18 mouse cellular contexts compared by ENCODE assay signal in the genomic region with DNA sequence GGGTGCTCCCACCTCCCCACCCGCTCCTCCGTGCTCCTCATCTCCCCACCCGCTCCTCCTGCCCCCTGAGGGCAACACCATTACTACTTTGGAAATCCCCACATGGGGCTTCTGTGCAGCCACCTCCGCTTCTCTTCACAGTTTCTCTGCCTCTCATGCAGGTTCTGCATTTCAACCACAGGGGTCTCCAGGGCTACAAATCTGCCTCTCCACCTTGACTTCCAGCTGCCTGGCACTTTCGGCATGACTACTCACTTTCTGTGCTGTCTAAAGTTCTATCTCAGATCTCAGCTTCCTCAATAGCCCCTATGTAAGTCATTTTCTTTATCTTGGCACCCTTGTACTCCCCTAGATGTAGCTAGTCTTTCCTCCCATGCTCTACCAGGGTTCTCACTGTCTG. TPM values are rescaled to one million over a fixed set of nuclear protein-coding genes. Genes with fewer than 3 reads are reported as not detected.
DNase-seq lines count a peak whose midpoint lies in the region; ATAC-seq and TF ChIP-seq lines count a peak whose summit lies in the region.
"Had no signal": no experiment of that assay in that cellular context is flagged by ENCODE, and none has a peak within 500 bp of the region (broad histone marks: within the 10 kb centered on the region; RNA-seq: fewer than 3 reads in every experiment).

No protein-coding gene starts in this region.

- no peak overlapping the region for H3K4me2 ChIP-seq in intestine, embryonic 15.5 days (replicated peaks)
- H3K4me2 ChIP-seq in intestine, postnatal 0 days (replicated peaks; ENCODE audit: low read depth) = no peak overlapping the region
- H3K4me2 ChIP-seq: limb, embryonic 12.5 days had no signal

- H3K36me3 ChIP-seq in intestine, embryonic 15.5 days = no peaks in the 10 kb centered on the region
- no peaks in the 10 kb centered on the region for H3K36me3 ChIP-seq in intestine, postnatal 0 days (ENCODE audit: control insufficient read depth, insufficient read depth)
- H3K36me3 ChIP-seq: limb, embryonic 12.5 days had no signal

- H3K4me1 ChIP-seq in intestine, embryonic 15.5 days (replicated peaks) = peaks cover 49% of the 10 kb centered on the region
- H3K4me1 ChIP-seq in intestine, postnatal 0 days (replicated peaks; ENCODE audit: control insufficient read depth, insufficient read depth, low read length) = peaks cover 11% of the 10 kb centered on the region

- DNase-seq in CD4-positive, CD25-positive, alpha-beta regulatory T cell, adult 2 months (ENCODE audit: low read depth, low spot score) = peak; percentile 70
- peak; percentile 70 to 71 for DNase-seq in spleen, postnatal 36 days (ENCODE audit: low spot score in 2 of 2)
- no peak for DNase-seq in left cerebral cortex, adult 11 months (ENCODE audit: low spot score)
- DNase-seq in left cerebral cortex, adult 8-10 months (ENCODE audit: low spot score in 2 of 2) = no peak
- no peak for DNase-seq in urinary bladder, postnatal 25 days (ENCODE audit: low spot score)
- DNase-seq: adrenal gland, postnatal 14 days; cerebellum, postnatal 10 days; heart, adult 2 months; kidney, adult 11 months; kidney, postnatal 25 days; layer of hippocampus, postnatal 36 days; right cerebral cortex, adult 18-20 months had no signal

- H3K27me3 ChIP-seq in intestine, embryonic 15.5 days (replicated peaks) = no peaks in the 10 kb centered on the region
- no peaks in the 10 kb centered on the region for H3K27me3 ChIP-seq in intestine, postnatal 0 days (replicated peaks; ENCODE audit: control insufficient read depth, insufficient read depth, low read length)
- H3K27me3 ChIP-seq: limb, embryonic 12.5 days had no signal

- H3K4me3 ChIP-seq in intestine, embryonic 15.5 days (replicated peaks) = no peak overlapping the region
- no peak overlapping the region for H3K4me3 ChIP-seq in intestine, postnatal 0 days (ENCODE audit: low read depth, low read length)
- H3K4me3 ChIP-seq: heart, adult 2 months; limb, embryonic 12.5 days had no signal

- H3K9ac ChIP-seq in intestine, embryonic 15.5 days = no peak overlapping the region
- H3K9ac ChIP-seq in intestine, postnatal 0 days (ENCODE audit: low read depth, low read length) = no peak overlapping the region
- H3K9ac ChIP-seq: limb, embryonic 12.5 days had no signal

- 67% methylated on average over 5 of the region's 5 CpGs for WGBS in intestine, embryonic 15.5 days
- WGBS in intestine, postnatal 0 days = 87% methylated on average over 5 of the region's 5 CpGs

- H3K9me3 ChIP-seq in intestine, embryonic 15.5 days = no peaks in the 10 kb centered on the region
- H3K9me3 ChIP-seq in intestine, postnatal 0 days (ENCODE audit: control insufficient read depth) = no peaks in the 10 kb centered on the region
- H3K9me3 ChIP-seq: limb, embryonic 12.5 days had no signal

- TF ChIP-seq CTCF in intestine, postnatal 0 days (IDR thresholded peaks at IDR 0.05; ENCODE audit: low read depth) = no peak

- H3K27ac ChIP-seq in intestine, embryonic 15.5 days = peak overlapping the region; percentile 38; the same call in 1 of the 2 replicates
- no peak overlapping the region for H3K27ac ChIP-seq in intestine, postnatal 0 days (ENCODE audit: low read depth, low read length)
- H3K27ac ChIP-seq: heart, adult 2 months had no signal

- ATAC-seq in intestine, embryonic 15.5 days = no peak
- ATAC-seq in intestine, postnatal 0 days = no peak
- peak; percentile 38 for ATAC-seq in granulocyte monocyte progenitor cell, adult 5-6 weeks (replicated peaks; ENCODE audit: poor library complexity, severe bottlenecking)

RNA-seq across cellular contexts. Expression of a gene that starts 20.5 kb away (rescaled TPM):
- polyA plus RNA-seq in intestine, embryonic 15.5 days (2015; fragmentation: Nextera tagmentation; extraction: Ambion mirVana) = not detected in 2 replicates
- polyA plus RNA-seq in intestine, postnatal 0 days (2015; fragmentation: Nextera tagmentation; extraction: Ambion mirVana) = not detected in 2 replicates
- not detected in 2 replicates for total RNA-seq in granulocyte monocyte progenitor cell, adult 5-6 weeks (2014; fragmentation: Nextera tagmentation)
- total RNA-seq in granulocyte monocyte progenitor cell, adult 5-6 weeks (2017) = not detected in 2 replicates
- total RNA-seq in left cerebral cortex, adult 8-10 months (2022) = not detected
- total RNA-seq: layer of hippocampus, postnatal 36 days had no signal
- polyA plus RNA-seq: embryonic facial prominence, embryonic 11.5 days; limb, embryonic 12.5 days; liver, embryonic 16.5 days had no signal

Comparison
In these comparisons a context has a peak if more than half of its experiments do, and no peak if none do; other contexts are left out.
1. DNase-seq: peak in CD4-positive, CD25-positive, alpha-beta regulatory T cell, adult 2 months (single experiment) and spleen, postnatal 36 days (2 of 2); none in left cerebral cortex, adult 11 months (single experiment), left cerebral cortex, adult 8-10 months (0 of 2) and urinary bladder, postnatal 25 days (single experiment).